Mouse (Mus musculus) brain, adult 2 months (tissue): ENCODE data around the gene Gm10644.

Experiments
- DNase-seq: peaks from one replicate; pipeline ENCODE4 v3.0.0; 2011; ENCODE audit warnings: low read depth, low spot score

Gene Gm10644

GRCm38 (mm10) chr8:83980845-83981244 lies 25.8 kb upstream of the Gm10644 start:
- no peak for DNase-seq

GRCm38 (mm10) chr8:83980250-83980649 lies 25.2 kb upstream of the Gm10644 start:
- DNase-seq: no peak

- DNase-seq: no peak
Measured at GRCm38 (mm10) chr8:83978200-83978599, 23.2 kb upstream of the Gm10644 start.

GRCm38 (mm10) chr8:83977646-83978045 lies 22.6 kb upstream of the Gm10644 start:
- DNase-seq: no peak

GRCm38 (mm10) chr8:83976779-83977350 lies 21.9 kb upstream of the Gm10644 start:
- DNase-seq: no peak

GRCm38 (mm10) chr8:83976101-83976630 lies 21.2 kb upstream of the Gm10644 start:
- no peak for DNase-seq

- no peak for DNase-seq
Measured at GRCm38 (mm10) chr8:83974521-83974920, 19.5 kb upstream of the Gm10644 start.

GRCm38 (mm10) chr8:83973161-83974031 lies 18.4 kb upstream of the Gm10644 start:
- peak; percentile 60 for DNase-seq

- DNase-seq: peak; percentile 100
Measured at GRCm38 (mm10) chr8:83972150-83973120, 17.4 kb upstream of the Gm10644 start, which contains the start of gene Prkaca. Gene Prkaca (plus strand): TSS chr8:83972993.

- DNase-seq: no peak
Measured at GRCm38 (mm10) chr8:83971661-83972060, 16.7 kb upstream of the Gm10644 start.

- no peak for DNase-seq
Measured at GRCm38 (mm10) chr8:83971121-83971520, 16.1 kb upstream of the Gm10644 start.

- DNase-seq: no peak
Measured at GRCm38 (mm10) chr8:83967701-83968100, 12.7 kb upstream of the Gm10644 start.

- peak; percentile 23 for DNase-seq
Measured at GRCm38 (mm10) chr8:83964015-83964765, 9.2 kb upstream of the Gm10644 start.

GRCm38 (mm10) chr8:83956789-83957188 lies 1.8 kb upstream of the Gm10644 start:
- DNase-seq: peak; percentile 54

GRCm38 (mm10) chr8:83955958-83956218 lies 883 bp upstream of the Gm10644 start:
- no peak for DNase-seq

- no peak for DNase-seq
Measured at GRCm38 (mm10) chr8:83954749-83955105, 278 bp downstream of the Gm10644 start.

- DNase-seq: peak; percentile 26
Measured at GRCm38 (mm10) chr8:83945540-83945939, 9.5 kb downstream of the Gm10644 start.

GRCm38 (mm10) chr8:83942446-83942845 lies 12.6 kb downstream of the Gm10644 start:
- DNase-seq: peak; percentile 51

- no peak for DNase-seq
Measured at GRCm38 (mm10) chr8:83941066-83941677, 13.8 kb downstream of the Gm10644 start.

- DNase-seq: no peak
Measured at GRCm38 (mm10) chr8:83938330-83938729, 16.7 kb downstream of the Gm10644 start.

- DNase-seq: no peak
Measured at GRCm38 (mm10) chr8:83937645-83938044, 17.4 kb downstream of the Gm10644 start.
